Mouse (Mus musculus) CH12.LX (cell line): ENCODE measurements at regions not wholly inside any gene's neighbourhood (a gene's known extent, or its start where the extent isn't known, plus 50 kb on each side); places are given as distances from the start of the nearest gene placed in this dataset.

Experiments used
- DNase-seq: peaks from one replicate; pipeline ENCODE4 v3.0.0-alpha.2; 2013; ENCODE audit errors: extremely low read depth
- H3K27ac ChIP-seq: 2 replicates; pipeline ENCODE4 v1.5.1; 2012; ENCODE audit warnings: low read depth, mild to moderate bottlenecking, control low read depth, moderate library complexity; ENCODE audit not compliant: insufficient read depth
- H3K27me3 ChIP-seq: replicated peaks from 2 replicates; pipeline ENCODE3; 2012; ENCODE audit warnings: inconsistent platforms
- H3K36me3 ChIP-seq, 2 experiments: replicated peaks in 1 of 2; 2 replicates each; pipeline versions ENCODE3 to v1.6.1; 2012; ENCODE audit warnings: inconsistent platforms in 1 of 2, low read length in 1 of 2, mild to moderate bottlenecking in 1 of 2, mixed read lengths in 1 of 2, moderate library complexity in 1 of 2; ENCODE audit not compliant: control insufficient read depth in 1 of 2, insufficient read depth in 1 of 2
- H3K4me1 ChIP-seq, 2 experiments: 2 replicates each; pipeline ENCODE4 v1.6.1; 2012; ENCODE audit warnings: inconsistent platforms in 1 of 2, moderate library complexity in 1 of 2; ENCODE audit not compliant: insufficient read depth in 2 of 2, control insufficient read depth in 1 of 2
- H3K4me2 ChIP-seq: 2 replicates; pipeline ENCODE4 v1.6.1; 2012; ENCODE audit warnings: low read depth, mild to moderate bottlenecking, control low read depth; ENCODE audit not compliant: poor library complexity, insufficient read depth, severe bottlenecking
- H3K4me3 ChIP-seq, 3 experiments: fragments of 150-350 bp in 1 of 3; sonication (generic) in 1 of 3; replicated peaks in 1 of 3; 2 replicates each; pipeline versions ENCODE3 to v1.5.1; 2011 to 2012; ENCODE audit warnings: low read depth in 2 of 3, low read length in 2 of 3, mild to moderate bottlenecking in 2 of 3, moderate library complexity in 2 of 3, control low read depth in 1 of 3, improper control_type of control experiment in 1 of 3, inconsistent platforms in 1 of 3, mixed read lengths in 1 of 3; ENCODE audit not compliant: poor library complexity in 1 of 3
- H3K79me2 ChIP-seq: replicated peaks from 2 replicates; pipeline ENCODE4 v1.6.1; 2012; ENCODE audit warnings: mild to moderate bottlenecking, moderate library complexity; ENCODE audit not compliant: control insufficient read depth, poor library complexity, insufficient read depth, severe bottlenecking; ENCODE audit errors: extremely low read depth
- H3K9ac ChIP-seq: 2 replicates; pipeline ENCODE4 v1.6.1; 2012; ENCODE audit warnings: low read depth, mild to moderate bottlenecking, control low read depth, moderate library complexity; ENCODE audit not compliant: insufficient read depth
- H3K9me3 ChIP-seq: replicated peaks from 2 replicates; pipeline ENCODE3; 2012; ENCODE audit warnings: low read length, inconsistent platforms, mixed read lengths
- ETS1 ChIP-seq: conservative IDR thresholded peaks from 2 replicates; pipeline ENCODE4 v1.6.1; 2012; ENCODE audit warnings: low read depth, mild to moderate bottlenecking, inconsistent platforms, low read length, improper control_type of control experiment, moderate library complexity
- MAFK ChIP-seq: IDR thresholded peaks from 2 replicates; pipeline ENCODE4 v1.6.1; 2011; ENCODE audit warnings: low read length, improper control_type of control experiment; ENCODE audit not compliant: insufficient replicate concordance
- MXI1 ChIP-seq: IDR thresholded peaks from 2 replicates; pipeline ENCODE4 v1.6.1; 2011; ENCODE audit warnings: mild to moderate bottlenecking, low read depth, low read length, improper control_type of control experiment
- MYC ChIP-seq: IDR thresholded peaks from 2 replicates; pipeline ENCODE4 v1.6.1; 2011; ENCODE audit warnings: low read depth, mild to moderate bottlenecking, improper control_type of control experiment, low read length
- NELFE ChIP-seq: IDR thresholded peaks from 2 replicates; pipeline ENCODE4 v1.6.1; 2011; ENCODE audit warnings: low read depth, low read length, improper control_type of control experiment
- PAX5 ChIP-seq: IDR thresholded peaks from 2 replicates; pipeline ENCODE4 v1.6.1; 2012; ENCODE audit warnings: low read length, inconsistent platforms, mixed read lengths
- SIN3A ChIP-seq: IDR thresholded peaks from 2 replicates; pipeline ENCODE4 v1.6.1; 2012; ENCODE audit warnings: low read length, improper control_type of control experiment, inconsistent platforms
- SMC3 ChIP-seq: IDR thresholded peaks from 2 replicates; pipeline ENCODE4 v1.6.1; 2011; ENCODE audit warnings: low read depth, low read length, improper control_type of control experiment
- TCF12 ChIP-seq: IDR thresholded peaks from 2 replicates; pipeline ENCODE4 v1.6.1; 2014; ENCODE audit warnings: low read depth, mild to moderate bottlenecking, inconsistent platforms, low read length, improper control_type of control experiment
- USF2 ChIP-seq: conservative IDR thresholded peaks from 2 replicates; pipeline ENCODE4 v1.6.1; 2011; ENCODE audit warnings: low read depth, low read length, improper control_type of control experiment
- ZC3H11A ChIP-seq: IDR thresholded peaks from 2 replicates; pipeline ENCODE4 v1.6.1; 2012; ENCODE audit warnings: low read depth, mild to moderate bottlenecking, inconsistent platforms, low read length, improper control_type of control experiment
- ZKSCAN1 ChIP-seq: IDR thresholded peaks from 2 replicates; pipeline ENCODE4 v1.6.1; 2012; ENCODE audit warnings: low read depth, inconsistent platforms, low read length, improper control_type of control experiment, borderline replicate concordance
- dilution Hi-C: fragments of 300-500 bp; cut with MboI; formaldehyde crosslinking; loops from 2 replicates; pipeline ENCODE4 v1.14.3; 2020; ENCODE audit warnings: low sequenced_read_pairs; ENCODE audit not compliant: extremely low pct_unique_long_range_greater_than_20kb, extremely low pct_ligation_motif_present
- in situ Hi-C: fragments of 300-500 bp; cut with MboI; formaldehyde crosslinking; loops from 3 replicates; pipeline ENCODE4 v1.14.3; 2019; ENCODE audit warnings: low sequenced_read_pairs, low pct_ligation_motif_present, low pct_unique_long_range_greater_than_20kb, mixed read lengths

- Histone ChIP-seq H3K27me3 (peaks cover 5% of the 10 kb centered on the region), H3K79me2 (no peaks in the 10 kb centered on the region), H3K4me1 (no peaks in the 10 kb centered on the region), H3K9ac (no peak overlapping the region), H3K36me3 (no peaks in the 10 kb centered on the region), H3K4me3 (no peak overlapping the region), H3K9me3 (peaks cover 4% of the 10 kb centered on the region), H3K27ac (no peak overlapping the region), H3K4me2 (no peak overlapping the region)
- in situ Hi-C loops (no loop called here), dilution Hi-C loops (no loop called here)
- no peak for TF ChIP-seq NELFE
- TF ChIP-seq TCF12: no peak
- TF ChIP-seq SIN3A: no peak
- TF ChIP-seq USF2: no peak
- no peak for TF ChIP-seq PAX5
- TF ChIP-seq MYC: no peak
- TF ChIP-seq MXI1: no peak
- TF ChIP-seq ZC3H11A: no peak
- no peak for DNase-seq
Observed at GRCm38 (mm10) chr16:12770482-12770881, 339.0 kb upstream of the Ercc4 start.

GRCm38 (mm10) chr16:12772535-12772934 lies 336.9 kb upstream of the Ercc4 start:
- H3K4me3 ChIP-seq: no peak overlapping the region
- H3K4me2 ChIP-seq: no peak overlapping the region
- in situ Hi-C loops (no loop called here), dilution Hi-C loops (no loop called here)
- H3K9me3 ChIP-seq: peaks cover 4% of the 10 kb centered on the region
- H3K36me3 ChIP-seq: no peaks in the 10 kb centered on the region
- TF ChIP-seq MAFK: peak; percentile 96
- no peak for TF ChIP-seq USF2
- no peak for TF ChIP-seq ZC3H11A
- TF ChIP-seq TCF12: no peak
- no peak overlapping the region for H3K9ac ChIP-seq
- H3K4me1 ChIP-seq: no peaks in the 10 kb centered on the region
- peaks cover 12% of the 10 kb centered on the region for H3K27me3 ChIP-seq
- no peak overlapping the region for H3K27ac ChIP-seq
- H3K79me2 ChIP-seq: no peaks in the 10 kb centered on the region
- DNase-seq: no peak

- Histone ChIP-seq H3K9ac (no peak overlapping the region), H3K79me2 (no peaks in the 10 kb centered on the region), H3K4me3 (no peak overlapping the region), H3K27me3 (peaks cover 10% of the 10 kb centered on the region), H3K4me1 (no peaks in the 10 kb centered on the region), H3K36me3 (no peaks in the 10 kb centered on the region), H3K27ac (no peak overlapping the region), H3K4me2 (no peak overlapping the region), H3K9me3 (peaks cover 6% of the 10 kb centered on the region)
- DNase-seq: no peak
- TF ChIP-seq SMC3: no peak
- TF ChIP-seq MXI1: no peak
- TF ChIP-seq ETS1: no peak
- no peak for TF ChIP-seq ZKSCAN1
- in situ Hi-C loops (no loop called here), dilution Hi-C loops (no loop called here)
Observed at GRCm38 (mm10) chr16:12775876-12776275, 333.6 kb upstream of the Ercc4 start.
